Mouse (Mus musculus): ENCODE measurements around the gene Dolpp1.

The Dolpp1 gene

DNA sequence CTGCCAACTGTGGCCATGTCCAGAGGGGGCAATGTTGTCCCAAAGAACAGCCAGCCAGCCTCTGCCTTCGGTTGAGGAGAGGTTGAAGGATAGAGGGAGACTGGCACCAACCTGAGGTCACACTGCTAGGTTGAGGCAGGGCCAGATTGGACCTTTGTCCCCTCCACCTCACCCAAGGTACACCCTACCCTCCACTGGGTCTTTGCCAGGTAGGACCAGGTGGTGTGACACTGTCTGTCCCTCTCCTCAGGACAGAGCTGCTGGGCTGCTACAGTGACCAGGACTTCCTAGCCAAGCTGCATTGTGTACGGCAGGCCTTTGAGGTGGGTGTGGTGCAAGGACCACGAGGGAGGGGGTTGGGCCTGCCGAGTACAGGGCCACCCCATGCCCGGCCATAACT is 14.3 kb upstream of the Dolpp1 start:
- DNase-seq (ENCODE audit: low read depth, low spot score) = no peak

DNA sequence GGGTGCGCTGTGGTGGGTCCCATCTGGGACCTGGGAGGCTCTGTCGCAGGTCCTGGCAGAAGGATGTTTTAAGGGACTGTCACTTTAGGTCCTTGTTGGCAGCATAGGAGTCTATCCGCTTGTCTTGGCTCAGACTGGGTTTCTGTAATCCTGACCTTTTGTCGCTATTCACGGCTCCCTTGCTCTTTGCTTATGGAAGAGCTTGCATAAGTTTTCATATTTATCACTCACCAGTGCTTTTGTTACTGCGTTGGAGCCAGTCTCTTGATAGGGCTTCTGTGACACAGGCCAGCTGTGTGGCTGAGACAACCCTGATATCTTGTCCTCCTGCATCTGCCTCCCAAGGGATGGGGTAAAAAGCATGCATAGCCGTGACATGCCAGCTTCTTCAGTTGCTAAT is 12.7 kb upstream of the Dolpp1 start:
- no peak for DNase-seq (ENCODE audit: low read depth, low spot score)

DNA sequence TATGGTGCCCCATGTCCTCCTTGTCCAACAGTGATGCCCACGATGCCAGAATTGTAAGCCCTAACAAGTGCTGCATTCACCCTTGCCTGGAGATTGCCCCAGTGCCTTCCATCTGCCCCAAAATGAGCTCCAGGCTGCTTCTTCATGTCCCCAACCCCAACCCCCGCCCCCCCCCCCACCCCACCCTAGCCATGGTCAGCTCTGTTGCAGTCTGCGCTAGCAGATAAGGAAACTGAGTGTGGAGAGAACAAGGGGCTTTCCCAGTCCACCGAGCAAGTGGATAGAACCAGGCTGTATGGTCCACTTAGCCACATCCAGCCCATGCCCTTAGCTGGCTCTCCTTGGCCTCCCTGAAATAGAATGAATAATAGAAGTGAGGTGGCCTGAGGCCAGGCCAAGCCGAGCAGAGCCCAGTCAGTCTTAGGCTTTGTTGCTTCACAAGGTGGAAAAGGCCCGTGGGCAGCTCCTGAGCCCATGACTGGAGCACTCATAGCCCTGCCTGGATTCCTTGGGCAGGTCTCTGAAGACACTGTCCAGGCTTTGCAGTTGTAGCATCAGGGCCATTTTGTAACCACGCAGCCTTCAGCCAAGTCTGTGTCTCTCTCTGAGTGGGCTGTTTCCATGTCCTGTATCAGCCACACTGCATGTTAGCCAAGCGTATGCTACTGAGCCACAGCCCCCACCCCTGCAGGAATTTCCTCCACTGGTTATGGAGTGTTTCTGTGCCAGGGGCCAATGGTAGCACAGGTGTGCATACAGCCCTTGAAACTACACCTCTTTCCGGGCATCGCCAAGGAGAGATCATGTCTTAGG is 11.3 kb upstream of the Dolpp1 start:
- no peak for DNase-seq (ENCODE audit: low read depth, low spot score)

DNA sequence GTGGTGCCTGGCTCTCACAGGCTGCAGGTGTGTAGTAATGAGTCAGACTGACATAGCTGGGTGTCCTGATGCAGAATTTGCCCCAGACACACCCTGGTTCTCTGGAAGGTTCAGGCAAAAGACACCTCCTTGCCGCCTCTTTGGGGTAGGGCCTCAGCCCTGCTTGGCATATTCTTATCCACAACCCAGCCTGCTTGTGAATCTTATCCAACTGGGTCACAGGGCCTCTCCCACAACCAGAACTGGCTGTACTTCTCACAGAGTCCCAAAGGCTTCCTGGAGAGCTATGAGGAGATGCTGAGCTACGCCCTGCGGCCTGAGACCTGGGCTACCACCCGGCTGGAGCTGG is 10.7 kb upstream of the Dolpp1 start:
- no peak for DNase-seq (ENCODE audit: low read depth, low spot score)

DNA sequence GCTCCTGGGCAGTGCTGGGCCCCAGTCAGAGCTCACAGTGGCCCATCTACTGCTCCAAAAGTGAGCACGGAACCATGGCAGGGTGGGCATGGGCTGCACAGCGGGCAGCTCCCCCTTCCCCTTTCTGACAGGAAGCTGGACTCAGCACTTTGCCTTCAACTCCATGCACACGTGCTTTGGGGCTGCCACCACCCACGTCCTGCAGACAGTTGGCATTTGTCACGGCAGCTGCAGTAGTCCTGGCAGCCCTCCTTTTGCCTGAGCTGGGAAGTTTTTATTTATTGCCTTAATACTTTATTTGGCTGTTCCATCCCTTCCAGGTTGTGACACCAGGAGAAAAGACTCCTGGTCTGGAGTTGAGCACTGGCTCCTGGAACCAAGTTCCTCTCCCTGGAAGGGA is 7.2 kb upstream of the Dolpp1 start:
- DNase-seq (ENCODE audit: low read depth, low spot score) = no peak

DNA sequence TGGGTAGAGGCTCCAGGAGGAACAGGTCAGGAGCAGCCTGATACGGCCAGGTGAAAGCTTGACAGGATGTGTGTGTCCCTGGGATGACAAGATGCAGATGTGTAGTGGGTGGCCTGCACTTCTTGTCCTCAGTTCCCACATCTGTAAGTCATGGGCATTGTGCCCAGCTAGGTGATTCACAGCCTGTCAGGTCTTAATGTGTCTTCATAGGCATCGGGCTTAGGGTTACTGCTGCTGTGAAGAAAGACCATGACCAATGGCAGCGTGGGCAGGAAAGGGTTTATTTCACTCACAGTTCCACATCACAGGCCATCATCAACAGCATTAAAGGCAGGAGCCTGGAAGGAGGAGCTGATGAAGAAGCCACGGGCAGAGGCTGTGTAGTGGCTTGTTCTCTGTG is 6.5 kb upstream of the Dolpp1 start:
- no peak for DNase-seq (ENCODE audit: low read depth, low spot score)

DNA sequence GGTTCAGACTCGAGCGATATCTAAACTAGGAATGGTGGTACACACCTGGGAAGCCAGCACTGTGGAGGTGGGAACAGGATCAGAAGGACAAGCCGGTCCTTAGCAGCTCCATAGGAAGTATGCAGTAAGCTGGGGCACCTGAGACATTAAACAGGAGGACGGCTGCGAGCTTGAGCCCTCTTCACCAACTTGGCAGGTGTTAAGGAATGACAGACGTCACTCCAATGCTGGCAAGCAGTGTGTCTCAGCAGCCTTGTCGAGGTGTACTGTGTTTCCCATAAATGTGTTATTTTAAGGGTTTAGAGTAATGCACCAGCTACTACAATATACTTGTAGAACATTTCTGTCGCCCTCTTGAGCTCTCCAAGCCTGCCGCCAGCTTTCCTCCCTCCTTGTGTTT is 5.1 kb upstream of the Dolpp1 start:
- no peak for DNase-seq (ENCODE audit: low read depth, low spot score)

DNA sequence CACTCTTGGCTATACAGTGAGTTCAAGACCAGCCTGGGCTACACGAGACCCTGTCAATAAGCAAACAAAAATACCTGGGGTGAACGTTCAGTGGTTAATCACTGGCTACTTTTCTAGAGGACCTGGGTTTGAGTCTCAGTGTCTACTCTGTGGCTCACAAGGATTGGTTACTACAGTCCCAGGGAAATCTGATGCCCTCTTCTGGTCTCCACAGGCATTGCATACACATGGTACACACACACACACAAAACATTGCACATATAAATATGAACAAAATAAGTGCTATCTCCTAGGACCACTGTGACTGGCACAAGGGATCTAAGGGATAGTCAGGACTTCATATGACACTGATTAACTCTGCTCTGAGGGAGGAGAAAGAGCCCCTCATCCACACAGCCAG is 3.1 kb upstream of the Dolpp1 start:
- peak; percentile 39 for DNase-seq (ENCODE audit: low read depth, low spot score)

DNA sequence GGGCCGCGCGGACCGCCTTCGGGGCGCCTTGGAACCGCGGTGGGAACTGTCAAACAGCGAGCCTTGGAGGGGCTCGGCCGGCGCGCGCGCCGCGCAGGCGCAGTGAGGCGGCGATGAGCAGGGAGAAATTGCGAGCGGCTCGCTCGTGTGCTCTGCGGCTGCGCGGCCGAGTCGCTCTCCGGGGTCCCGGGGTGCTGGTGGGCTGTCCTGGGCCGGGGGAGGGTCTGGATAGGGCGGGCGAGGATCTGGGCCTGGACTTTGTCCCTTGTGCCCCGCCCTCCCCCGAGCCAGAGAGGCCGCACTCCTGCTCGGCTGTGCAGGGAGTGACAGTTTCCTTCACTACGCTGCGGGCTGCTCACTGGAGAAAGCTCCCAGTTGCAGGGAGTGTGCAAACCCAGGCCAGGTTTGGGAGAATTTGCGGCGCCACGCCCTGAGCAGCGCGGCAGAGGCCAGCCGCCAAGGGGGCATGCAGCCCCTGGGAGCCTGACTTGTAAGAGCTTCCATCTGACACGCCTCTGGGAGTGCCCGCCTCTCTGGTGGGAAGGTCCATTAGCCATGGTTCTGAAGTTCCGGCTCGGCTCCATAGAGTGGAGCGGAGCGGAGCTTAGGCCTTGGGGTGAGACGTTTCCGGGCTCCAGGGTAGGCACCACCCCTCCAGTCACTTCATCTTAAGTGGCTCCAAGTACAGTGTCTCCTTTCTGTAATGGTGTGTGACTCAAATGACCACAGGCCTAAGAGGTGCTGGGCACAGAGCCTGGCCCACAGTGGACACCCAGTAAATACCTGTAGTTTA is 719 bp downstream of the Dolpp1 start:
- DNase-seq (ENCODE audit: low read depth, low spot score) = peak; percentile 83

DNA sequence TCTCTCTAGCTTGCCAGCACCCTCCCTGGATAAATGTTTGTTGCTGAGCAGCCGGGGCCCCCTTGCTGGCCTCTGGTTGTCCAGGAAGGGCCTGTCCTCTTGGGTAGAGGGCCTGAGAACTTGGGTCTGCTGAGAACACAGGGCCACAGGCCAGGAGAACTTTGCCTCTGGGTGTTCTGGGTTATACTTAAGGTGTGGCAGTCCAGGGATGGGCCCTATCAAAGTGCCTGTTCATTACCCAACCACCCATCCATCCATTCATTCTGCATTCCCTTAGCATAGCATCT is 1.3 kb downstream of the Dolpp1 start:
- no peak for DNase-seq (ENCODE audit: low read depth, low spot score)

DNA sequence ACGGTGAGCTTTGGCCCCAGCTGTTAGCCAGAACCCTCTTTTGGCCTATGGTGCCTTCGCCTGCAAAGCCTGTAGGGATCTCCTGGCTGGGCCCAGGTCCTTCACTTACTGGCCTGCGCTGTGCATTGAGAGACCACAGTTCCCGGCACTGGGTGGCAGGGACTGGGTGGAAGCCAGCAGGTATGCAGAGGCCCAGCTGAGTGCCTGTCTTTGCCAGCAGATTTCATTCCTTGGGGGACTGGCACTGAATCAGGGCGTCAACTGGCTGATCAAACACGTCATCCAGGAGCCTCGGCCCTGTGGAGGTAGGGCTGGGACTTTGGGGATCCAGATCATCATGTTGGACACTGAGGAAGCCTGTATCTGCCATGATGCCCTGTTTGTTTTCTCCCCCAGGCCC is 3.7 kb downstream of the Dolpp1 start:
- no peak for DNase-seq (ENCODE audit: low read depth, low spot score)

DNA sequence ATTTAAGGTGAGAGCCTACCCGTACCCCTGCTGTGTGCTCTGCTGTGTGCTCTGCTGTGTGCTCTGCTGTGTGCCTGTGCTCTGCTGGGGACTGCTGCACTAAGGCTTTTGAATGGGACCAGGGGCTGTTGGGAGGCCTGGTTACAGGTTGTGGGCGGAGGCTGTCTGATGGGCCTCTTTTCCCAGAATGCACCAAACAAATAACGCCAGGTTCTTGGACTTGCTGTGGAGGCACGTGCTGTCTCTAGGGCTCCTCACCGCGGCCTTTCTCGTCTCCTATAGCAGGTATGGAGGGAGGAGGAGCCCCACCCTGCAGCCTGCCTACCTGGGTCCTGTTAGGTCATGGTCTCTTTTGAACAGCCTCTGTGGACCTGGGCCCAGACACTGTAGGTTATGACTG is 4.2 kb downstream of the Dolpp1 start:
- peak; percentile 47 for DNase-seq (ENCODE audit: low read depth, low spot score)

DNA sequence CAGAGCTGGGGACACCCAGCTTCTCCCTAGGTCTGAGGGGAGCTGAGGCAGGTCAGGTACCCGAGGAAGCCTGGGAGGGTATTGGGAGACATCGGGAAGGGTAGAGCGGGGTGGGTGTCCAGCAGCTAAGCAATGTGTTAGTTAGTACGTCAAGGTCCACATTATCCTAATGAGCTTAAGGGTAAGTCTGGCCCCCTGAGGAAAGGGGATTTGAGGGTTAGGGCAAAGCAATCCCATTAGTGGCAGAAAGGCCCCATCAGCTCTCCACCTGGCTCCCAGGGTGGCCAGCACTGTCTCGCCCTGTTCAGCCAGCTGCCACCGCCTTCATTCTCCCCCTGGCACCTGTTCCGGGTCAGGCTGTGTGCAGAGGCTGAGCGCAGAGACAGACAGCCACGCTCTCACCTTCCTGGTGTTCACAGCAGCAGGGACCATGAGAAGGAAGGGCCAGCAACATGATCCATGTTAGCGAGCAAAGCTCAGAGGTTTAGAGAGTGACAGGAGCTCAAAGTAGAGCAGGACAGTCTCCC is 6.0 kb downstream of the Dolpp1 start:
- DNase-seq (ENCODE audit: low read depth, low spot score) = no peak

DNA sequence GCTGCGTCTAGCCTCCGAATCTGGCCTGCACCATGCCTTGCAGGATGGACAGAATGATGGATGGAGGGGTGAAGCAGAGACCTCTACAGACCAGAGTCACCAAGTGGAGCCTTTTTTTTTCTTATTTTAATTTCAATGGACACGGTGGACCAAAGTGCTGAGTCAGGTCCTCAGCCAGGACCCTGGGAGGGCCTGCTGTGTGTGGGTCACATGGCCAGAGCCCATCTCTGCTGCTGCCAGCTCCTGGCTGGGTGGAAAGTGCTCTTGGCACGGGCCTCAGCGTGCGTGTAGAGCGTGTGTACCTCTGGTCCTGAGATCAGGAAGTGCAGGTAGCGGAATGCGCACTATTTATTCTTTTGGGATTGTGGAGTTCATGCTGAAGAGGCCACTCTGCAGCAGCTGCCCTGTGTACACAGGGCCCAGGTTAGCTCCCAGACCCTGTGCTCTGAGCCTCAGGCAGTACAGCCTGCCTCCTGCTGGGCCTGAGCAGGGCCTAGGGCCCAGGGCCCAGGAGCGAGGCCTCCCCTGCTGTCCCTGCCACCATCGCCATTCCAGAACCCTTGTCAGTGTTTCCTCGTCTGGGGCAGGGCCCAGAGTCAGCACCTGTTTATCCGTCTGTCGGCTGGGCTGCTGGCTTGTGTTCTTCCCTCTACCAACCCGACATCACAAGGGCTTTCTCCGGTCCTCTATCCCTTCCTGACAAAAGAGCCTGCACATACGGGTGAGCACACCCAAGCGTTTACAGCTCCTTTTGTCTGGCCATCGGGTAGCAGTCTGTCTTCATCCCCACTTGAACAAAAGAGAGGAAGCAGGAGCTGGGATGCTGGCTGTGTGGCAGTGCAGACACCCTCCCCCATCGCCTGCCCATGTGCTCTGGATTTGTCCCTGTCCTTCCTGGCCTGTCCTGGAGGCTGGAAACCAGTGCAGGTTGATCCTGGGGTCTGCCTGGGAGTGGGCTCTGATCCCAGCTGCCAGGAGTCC is 7.4 kb downstream of the Dolpp1 start:
- DNase-seq (ENCODE audit: low read depth, low spot score) = peak; percentile 70

DNA sequence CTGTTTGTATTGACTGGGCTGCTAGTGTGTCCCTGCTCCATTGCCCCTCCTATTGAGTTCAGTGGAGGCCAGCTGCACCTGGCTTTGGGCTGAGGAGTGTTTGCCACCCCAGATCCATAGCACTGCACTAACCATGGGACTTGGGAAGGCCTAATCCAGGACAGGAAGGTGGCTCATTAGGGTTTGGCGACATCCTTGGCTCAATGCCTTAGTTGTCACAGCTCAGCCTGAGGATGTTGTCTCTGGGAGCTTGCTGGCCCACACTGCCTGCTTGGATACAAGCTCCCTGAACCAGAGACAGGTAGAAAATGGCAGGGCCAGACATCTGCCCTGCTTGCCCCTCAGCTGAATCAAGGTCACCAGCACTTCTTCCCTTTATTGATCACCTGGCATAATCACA is 9.5 kb downstream of the Dolpp1 start:
- no peak for DNase-seq (ENCODE audit: low read depth, low spot score)

DNA sequence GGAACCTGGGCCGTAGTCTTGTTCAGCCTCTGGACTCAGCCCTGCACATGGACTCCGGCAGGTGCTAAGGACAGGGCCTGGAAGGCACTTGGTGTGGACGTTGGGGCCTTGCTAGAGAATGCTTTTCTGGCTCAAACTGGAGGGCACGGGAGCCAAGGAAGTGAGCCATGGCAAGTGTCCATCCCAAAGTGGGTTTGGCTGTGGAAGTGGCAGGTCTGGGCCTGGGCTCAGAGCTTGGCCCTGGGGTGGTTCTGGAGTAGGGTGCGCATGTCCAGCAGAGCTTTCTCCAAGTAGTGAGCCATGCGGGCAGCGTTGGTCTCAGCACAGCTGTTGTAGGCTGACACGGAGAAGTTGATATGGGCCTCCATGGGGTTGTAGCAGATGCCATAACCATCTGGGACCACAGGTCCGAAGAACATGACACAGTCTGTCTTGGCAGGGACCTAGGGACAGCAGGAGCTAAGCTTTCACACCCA is 10.3 kb downstream of the Dolpp1 start:
- DNase-seq (ENCODE audit: low read depth, low spot score) = no peak

DNA sequence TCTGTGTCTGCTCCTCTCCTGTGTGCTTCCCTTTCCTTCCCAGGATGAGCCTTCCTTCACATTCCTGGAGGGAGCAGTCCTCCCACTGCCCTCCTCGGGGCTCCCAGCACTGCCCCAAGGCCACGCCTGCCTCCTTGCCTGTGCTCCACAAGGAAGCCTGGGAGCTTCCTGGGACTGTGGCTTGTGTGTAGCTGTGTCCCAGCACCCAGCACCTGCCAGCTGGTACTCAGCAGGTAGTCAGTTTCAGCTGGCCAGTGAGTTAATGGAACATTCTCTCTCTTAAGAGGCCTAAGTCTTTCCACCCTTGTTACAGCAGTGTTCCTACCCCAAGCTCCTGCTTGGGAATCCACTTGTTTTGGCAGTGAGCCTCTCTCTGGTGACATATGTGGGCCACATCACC is 10.8 kb downstream of the Dolpp1 start:
- DNase-seq (ENCODE audit: low read depth, low spot score) = no peak

DNA sequence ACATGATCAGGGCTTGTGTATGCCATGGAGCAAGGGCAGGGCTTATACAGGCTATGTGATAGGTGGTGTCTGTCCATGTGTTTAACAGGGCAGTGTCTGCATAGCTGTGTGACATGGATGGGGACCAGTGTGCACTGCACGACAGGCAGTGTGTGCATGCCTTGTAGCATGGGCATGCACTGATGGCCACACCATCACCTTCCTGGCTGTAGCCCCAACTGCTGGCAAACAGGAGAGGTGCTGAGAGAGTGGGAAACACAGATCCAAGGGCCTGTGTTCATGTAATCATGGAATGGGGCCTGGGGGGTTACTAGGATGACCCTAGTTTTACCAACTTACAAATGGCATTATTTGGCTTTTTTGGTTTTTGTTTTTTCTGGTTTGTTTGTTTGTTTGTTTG is 11.8 kb downstream of the Dolpp1 start:
- no peak for DNase-seq (ENCODE audit: low read depth, low spot score)

DNA sequence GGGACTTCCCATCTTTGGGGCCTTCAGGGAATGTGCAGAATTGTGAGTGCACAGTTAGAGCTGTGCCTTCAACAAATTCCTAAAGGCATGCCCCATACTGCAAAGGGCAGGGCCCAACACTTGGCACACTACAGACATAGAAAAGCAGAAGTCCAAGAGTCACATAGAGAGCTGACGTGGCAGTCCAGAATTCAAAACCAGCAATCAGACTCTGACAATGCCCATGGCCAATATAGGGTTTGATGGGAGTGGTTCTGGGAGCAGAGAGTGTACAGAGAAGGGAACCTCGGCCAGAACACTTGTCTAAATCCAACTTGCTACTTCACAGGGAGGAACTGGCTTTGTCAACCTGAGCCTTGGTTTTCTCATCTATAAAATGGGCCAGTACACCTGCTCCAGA is 15.2 kb downstream of the Dolpp1 start:
- no peak for DNase-seq (ENCODE audit: low read depth, low spot score)

DNA sequence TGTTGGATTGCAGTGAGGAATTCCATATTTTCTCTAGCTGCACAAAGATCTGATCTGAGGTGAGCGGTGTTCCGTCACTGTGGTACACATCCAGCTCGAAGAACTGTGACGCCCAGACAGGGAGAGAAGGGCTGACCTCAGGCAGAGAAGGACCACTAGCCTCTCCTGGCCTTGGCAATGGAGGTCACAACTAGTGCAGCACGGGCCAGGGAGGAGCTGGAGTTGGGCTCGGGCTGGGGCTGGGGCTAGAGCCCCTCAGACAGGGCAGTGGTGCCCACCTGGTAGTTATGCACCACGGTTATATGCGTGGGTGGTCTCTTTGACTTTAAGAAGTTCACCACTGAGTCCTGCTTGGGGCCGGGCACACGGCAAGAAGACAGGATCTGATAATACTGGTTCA is 15.7 kb downstream of the Dolpp1 start:
- DNase-seq (ENCODE audit: low read depth, low spot score) = no peak

DNA sequence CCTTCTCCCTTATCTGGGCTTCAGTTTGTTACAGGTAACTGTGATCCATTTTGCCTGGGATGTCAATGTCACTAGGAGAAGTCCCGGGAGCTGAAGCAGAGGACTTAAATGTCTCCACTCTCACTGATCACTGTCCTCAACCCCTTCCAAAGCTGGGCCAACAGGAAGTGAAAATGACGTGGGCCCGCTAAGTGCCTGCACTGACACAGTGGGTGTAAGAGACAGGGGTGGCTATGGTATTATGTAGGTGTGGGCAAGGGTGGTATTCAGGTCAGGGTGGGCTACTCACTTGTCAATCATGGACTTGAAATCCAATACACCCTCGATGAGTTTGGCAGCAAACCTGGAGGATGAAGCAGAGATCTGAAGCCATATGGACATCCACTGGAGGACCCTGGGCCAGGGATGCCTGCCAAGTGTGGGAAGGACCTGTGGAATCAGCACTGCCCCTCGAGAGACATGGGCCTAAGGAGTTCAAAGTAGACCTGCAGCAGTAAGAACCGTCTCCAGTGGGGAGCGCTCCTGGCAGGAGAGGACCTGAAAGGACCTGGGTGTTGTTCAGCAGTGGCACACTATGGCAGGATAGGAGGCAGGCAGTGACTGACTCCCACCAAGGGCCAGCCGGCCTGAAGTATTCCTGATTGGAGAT is 16.5 kb downstream of the Dolpp1 start:
- DNase-seq (ENCODE audit: low read depth, low spot score) = no peak
